Mouse (Mus musculus) embryonic stem cell, embryonic (primary cell): ENCODE measurements around the gene Olfr705.
"Not testable (repeated sequence)": the region's sequence is repeated elsewhere in the genome, so short reads cannot be mapped to it uniquely, and the experiment has no call there.

Experiments used
- CTCF ChIA-PET, 4 experiments: fragments of 300-600 bp in 2 of 4; fragments of 350-600 bp in 2 of 4; sonication (Branson Sonifier 250); formaldehyde crosslinking; loops; one replicate each; lab custom pipeline; 2022; ENCODE audit warnings: inconsistent platforms in 2 of 4; lab: Charles Lee
- POLR2A ChIA-PET, 4 experiments: fragments of 300-600 bp in 2 of 4; fragments of 350-600 bp in 2 of 4; sonication (Branson Sonifier 250); formaldehyde crosslinking; loops; one replicate each; lab custom pipeline; 2022; ENCODE audit warnings: antibody characterized with exemption in 4 of 4, inconsistent platforms in 1 of 4; lab: Charles Lee

Gene Olfr705

GRCm38 (mm10) chr7:106876791-106877190, at the start of gene Olfr705:
Gene Olfr705 (minus strand): TSS chr7:106876891.
- CTCF ChIA-PET = no interaction called here
- POLR2A ChIA-PET = no interaction called here

GRCm38 (mm10) chr7:106920961-106921360, 44.3 kb upstream of the Olfr705 start:
- CTCF ChIA-PET, POLR2A ChIA-PET: not testable (repeated sequence)

- ChIA-PET POLR2A (interaction anchor here in 1 of 4 experiments (0.6 kb wide), 1 partner anchor 69 kb away, joined by 3 read pairs; no protein-coding TSS in a partner anchor), CTCF (no interaction called here)
Measured at GRCm38 (mm10) chr7:106907676-106908075, 31.0 kb upstream of the Olfr705 start, which contains the start of gene Olfr1532-ps1. Gene Olfr1532-ps1 (plus strand): TSS chr7:106908001.

GRCm38 (mm10) chr7:106901141-106901540, 24.4 kb upstream of the Olfr705 start, which contains the start of gene Olfr707:
Gene Olfr707 (minus strand): TSS chr7:106901241.
- CTCF ChIA-PET, POLR2A ChIA-PET: not testable (repeated sequence)

GRCm38 (mm10) chr7:106888062-106888461, 11.4 kb upstream of the Olfr705 start, which contains the start of gene Olfr706:
Gene Olfr706 (minus strand): TSS chr7:106888162.
- ChIA-PET POLR2A (no interaction called here), CTCF (no interaction called here)

GRCm38 (mm10) chr7:106862885-106863284, 13.8 kb downstream of the Olfr705 start, which contains the start of gene Olfr704:
Gene Olfr704 (plus strand): TSS chr7:106863185.
- ChIA-PET POLR2A (no interaction called here), CTCF (no interaction called here)

- ChIA-PET CTCF (no interaction called here), POLR2A (no interaction called here)
Measured at GRCm38 (mm10) chr7:106843060-106843459, 33.6 kb downstream of the Olfr705 start, which contains the start of gene Olfr703. Gene Olfr703 (plus strand): TSS chr7:106843360.

GRCm38 (mm10) chr7:106833793-106834192, 42.9 kb downstream of the Olfr705 start, which contains the start of gene Olfr702:
Gene Olfr702 (minus strand): TSS chr7:106833893.
- ChIA-PET CTCF (no interaction called here), POLR2A (no interaction called here)
